Mouse (Mus musculus) megakaryocyte, embryonic 14.5 days (primary cell): ENCODE results near the gene Ulk1.
A peak's percentile ranks its signal among the peaks of the same experiment; 100 is the strongest.

Experiments used
- FLI1 ChIP-seq: IDR thresholded peaks from 2 replicates; pipeline ENCODE4 v1.6.1; 2012; ENCODE audit warnings: low read length, inconsistent platforms, mixed read lengths
- GATA1 ChIP-seq: IDR thresholded peaks from 3 replicates; pipeline ENCODE4 v1.6.1; 2012; ENCODE audit warnings: mixed read lengths, low read length, inconsistent platforms, borderline replicate concordance

- TF ChIP-seq FLI1 (peak; percentile 59; the same call in 1 of the 2 replicates), GATA1 (no peak)
These were observed 39.3 kb downstream of the Ulk1 start, which contains the start of gene Ep400 for GRCm38 (mm10) chr5:110770448-110771158.
